Mouse (Mus musculus): Measurements from ENCODE around the gene Gm8947. TPM values are rescaled to one million over a fixed set of nuclear protein-coding genes. Genes with fewer than 3 reads are reported as not detected.
A peak's percentile ranks its signal among the peaks of the same experiment; 100 is the strongest.

Gm8947 gene
- polyA plus RNA-seq, 1 experiment from 2014 or later: not detected

DNA sequence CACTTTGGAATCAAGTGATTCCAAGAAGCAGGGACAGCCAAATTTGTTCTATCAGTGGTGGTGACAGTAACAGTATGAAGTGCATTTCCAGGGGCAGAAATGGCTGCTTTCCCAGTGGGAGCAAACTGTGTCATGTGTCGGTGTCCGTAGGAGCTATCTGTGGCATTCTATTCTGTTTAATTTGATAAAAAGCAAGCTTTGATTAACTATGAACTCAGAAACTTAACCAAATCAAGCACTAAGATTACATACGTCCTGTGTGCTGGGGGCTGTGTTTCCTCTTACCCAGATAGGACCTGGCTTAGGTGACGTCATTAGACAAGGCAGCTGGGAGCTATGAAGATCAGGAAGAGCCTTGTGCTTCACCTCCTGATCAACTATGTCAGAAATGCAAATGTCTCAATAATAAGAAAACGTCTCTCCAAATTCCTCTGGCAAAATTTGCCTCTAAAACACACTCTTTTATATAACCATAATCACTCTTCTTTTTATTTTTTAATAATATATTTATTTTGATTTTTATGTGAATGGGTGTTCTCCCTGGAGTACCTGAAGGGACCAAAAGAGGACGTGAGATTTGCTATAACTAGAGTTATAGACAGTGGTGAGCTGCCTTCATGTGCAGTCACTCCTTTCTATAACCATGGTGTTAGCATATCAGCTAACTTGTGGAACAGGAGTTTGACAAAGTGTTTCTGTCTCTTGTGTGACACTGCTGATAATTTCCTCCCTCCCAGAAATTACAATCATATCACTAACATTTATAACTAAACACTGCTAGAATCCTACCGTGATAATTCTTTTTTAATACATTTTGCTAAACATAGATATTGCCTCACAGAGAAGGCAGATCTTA is 35.2 kb upstream of the Gm8947 start:
- no peaks in the 10 kb centered on the region for H3K4me1 ChIP-seq (replicated peaks; ENCODE audit: control insufficient read depth, insufficient read depth, low read length)

DNA sequence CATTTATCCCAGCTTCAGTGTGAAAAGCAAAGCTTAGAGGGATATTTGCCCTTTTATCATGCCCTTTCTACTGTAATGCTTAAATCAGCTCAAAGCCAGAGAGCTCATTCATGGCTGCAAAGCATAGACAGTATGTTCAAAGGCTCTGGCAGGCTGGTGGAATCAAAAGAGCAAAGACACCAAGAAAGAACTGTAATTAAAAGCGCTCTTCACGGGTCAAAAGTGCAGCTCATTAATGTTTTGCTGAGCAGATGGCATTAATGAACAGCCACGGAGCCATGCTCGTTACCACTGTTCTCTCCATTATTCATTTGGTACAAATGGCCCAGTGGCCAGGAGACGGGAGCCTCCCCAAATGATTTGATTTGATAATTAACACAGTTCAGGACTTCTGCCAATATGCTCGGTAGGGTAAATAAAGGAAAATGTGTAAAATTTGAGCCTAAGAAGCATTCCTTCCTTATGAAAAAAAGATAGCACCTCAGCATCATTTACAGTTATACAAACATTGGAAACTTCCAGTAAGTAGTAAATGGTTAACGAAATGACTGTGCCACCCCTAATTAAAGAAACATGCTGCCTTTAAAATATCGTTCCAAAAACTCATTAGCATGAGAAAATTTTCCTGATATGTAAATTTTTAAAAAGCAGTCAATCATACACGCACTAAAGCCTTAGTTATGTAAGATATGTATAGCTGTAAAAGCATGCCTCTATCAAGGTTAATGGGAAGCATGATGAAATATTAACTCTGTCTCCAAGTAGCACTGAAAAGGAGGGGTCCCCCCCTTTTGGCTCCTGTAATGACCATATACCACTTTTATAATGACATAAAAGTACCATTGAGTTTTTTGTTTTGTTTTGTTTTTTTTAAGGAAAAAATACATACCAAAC is 34.0 kb upstream of the Gm8947 start:
- no peaks in the 10 kb centered on the region for H3K9me3 ChIP-seq (ENCODE audit: control insufficient read depth, low read length)
- H3K4me1 ChIP-seq (replicated peaks; ENCODE audit: control insufficient read depth, insufficient read depth, low read length): no peaks in the 10 kb centered on the region
- no peak overlapping the region for H3K27ac ChIP-seq (ENCODE audit: low read depth, low read length)
- WGBS: 54% methylated on average over 9 of the region's 9 CpGs
- ATAC-seq (ENCODE audit: low FRiP score) (peak; percentile 77), DNase-seq (ENCODE audit: low spot score) (peak; percentile 25)
- H3K4me3 ChIP-seq (ENCODE audit: low read depth, low read length): no peak overlapping the region
- no peaks in the 10 kb centered on the region for H3K27me3 ChIP-seq (ENCODE audit: control insufficient read depth, insufficient read depth, low read length)
- no peak overlapping the region for H3K9ac ChIP-seq (ENCODE audit: low read depth, low read length)
- H3K4me2 ChIP-seq (replicated peaks; ENCODE audit: low read depth, low read length): no peak overlapping the region
- H3K36me3 ChIP-seq (ENCODE audit: control insufficient read depth, insufficient read depth, low read length): no peaks in the 10 kb centered on the region

More for the DNA sequence above, 35.2 kb upstream of the Gm8947 start:
- ATAC-seq (ENCODE audit: low FRiP score) (no peak), DNase-seq (ENCODE audit: low spot score) (no peak)
- Histone ChIP-seq H3K4me3 (ENCODE audit: low read depth, low read length) (no peak overlapping the region), H3K36me3 (ENCODE audit: control insufficient read depth, insufficient read depth, low read length) (no peaks in the 10 kb centered on the region), H3K27me3 (ENCODE audit: control insufficient read depth, insufficient read depth, low read length) (no peaks in the 10 kb centered on the region), H3K27ac (ENCODE audit: low read depth, low read length) (no peak overlapping the region), H3K9me3 (ENCODE audit: control insufficient read depth, low read length) (no peaks in the 10 kb centered on the region), H3K4me2 (replicated peaks; ENCODE audit: low read depth, low read length) (no peak overlapping the region), H3K9ac (ENCODE audit: low read depth, low read length) (no peak overlapping the region)
- 82% methylated on average over 7 of the region's 7 CpGs for WGBS

DNA sequence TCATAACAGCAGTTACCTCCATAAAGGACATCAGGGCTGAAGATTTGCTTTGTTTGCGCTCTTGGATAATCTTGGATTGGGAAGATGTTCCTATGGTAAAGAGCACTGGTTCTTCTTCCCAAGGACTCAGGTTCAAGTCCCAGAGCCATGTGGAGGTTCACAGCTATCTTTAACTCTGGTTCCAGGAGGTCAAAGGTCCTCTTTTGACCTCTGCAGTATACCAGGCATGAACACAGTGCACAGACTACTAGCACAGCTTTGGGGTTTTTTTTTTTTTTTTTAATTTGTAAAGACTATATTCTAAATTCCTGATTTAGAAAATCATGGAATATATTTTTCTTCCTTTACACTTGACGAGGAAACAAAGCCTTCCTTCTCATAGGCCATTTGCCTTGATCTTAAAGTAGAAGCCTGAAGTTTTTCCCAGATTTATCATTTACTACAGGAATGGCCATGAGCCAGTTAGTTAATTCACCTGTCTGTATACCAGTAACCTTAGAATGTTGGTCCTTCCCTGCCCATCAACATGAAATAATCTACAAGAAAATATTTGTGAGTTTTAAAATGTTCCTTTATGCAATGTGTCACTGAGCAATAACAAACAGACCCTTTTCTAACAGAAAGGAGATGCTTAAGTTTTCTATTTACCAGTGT is 33.2 kb upstream of the Gm8947 start:
- ATAC-seq (ENCODE audit: low FRiP score): no peak
- Histone ChIP-seq H3K9ac (ENCODE audit: low read depth, low read length) (no peak overlapping the region), H3K4me3 (ENCODE audit: low read depth, low read length) (no peak overlapping the region), H3K36me3 (ENCODE audit: control insufficient read depth, insufficient read depth, low read length) (no peaks in the 10 kb centered on the region), H3K4me2 (replicated peaks; ENCODE audit: low read depth, low read length) (no peak overlapping the region), H3K9me3 (ENCODE audit: control insufficient read depth, low read length) (no peaks in the 10 kb centered on the region), H3K4me1 (replicated peaks; ENCODE audit: control insufficient read depth, insufficient read depth, low read length) (no peaks in the 10 kb centered on the region), H3K27me3 (ENCODE audit: control insufficient read depth, insufficient read depth, low read length) (no peaks in the 10 kb centered on the region), H3K27ac (ENCODE audit: low read depth, low read length) (no peak overlapping the region)
- no peak for DNase-seq (ENCODE audit: low spot score)
- WGBS: 88% methylated on average over 2 of the region's 2 CpGs

DNA sequence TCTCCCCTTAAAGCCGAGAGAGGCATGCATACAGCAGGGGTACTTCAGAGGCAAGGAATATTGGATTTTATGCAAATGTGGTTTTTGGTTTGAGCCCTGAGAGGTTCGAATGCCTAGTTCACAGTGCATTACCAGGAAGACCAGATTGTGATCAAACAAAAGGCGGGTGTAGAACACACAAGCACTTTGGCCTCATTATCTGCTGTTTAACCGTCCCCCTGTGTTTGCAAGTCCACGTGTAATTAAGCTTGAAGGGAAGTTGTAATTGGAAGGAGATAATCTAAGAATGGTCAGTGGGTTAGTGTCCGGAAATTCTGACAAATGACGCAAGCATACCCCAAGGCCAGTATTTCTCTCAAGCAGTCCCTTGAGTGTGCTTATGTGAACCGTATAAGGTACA is 26.1 kb upstream of the Gm8947 start:
- Histone ChIP-seq H3K9ac (ENCODE audit: low read depth, low read length) (no peak overlapping the region), H3K27ac (ENCODE audit: low read depth, low read length) (no peak overlapping the region), H3K4me1 (replicated peaks; ENCODE audit: control insufficient read depth, insufficient read depth, low read length) (peaks cover 2% of the 10 kb centered on the region; the same call in 1 of the 2 replicates), H3K4me2 (replicated peaks; ENCODE audit: low read depth, low read length) (no peak overlapping the region), H3K27me3 (ENCODE audit: control insufficient read depth, insufficient read depth, low read length) (no peaks in the 10 kb centered on the region), H3K4me3 (ENCODE audit: low read depth, low read length) (no peak overlapping the region), H3K36me3 (ENCODE audit: control insufficient read depth, insufficient read depth, low read length) (no peaks in the 10 kb centered on the region), H3K9me3 (ENCODE audit: control insufficient read depth, low read length) (no peaks in the 10 kb centered on the region)
- ATAC-seq (ENCODE audit: low FRiP score) (no peak), DNase-seq (ENCODE audit: low spot score) (no peak)
- 51% methylated on average over 8 of the region's 8 CpGs for WGBS

DNA sequence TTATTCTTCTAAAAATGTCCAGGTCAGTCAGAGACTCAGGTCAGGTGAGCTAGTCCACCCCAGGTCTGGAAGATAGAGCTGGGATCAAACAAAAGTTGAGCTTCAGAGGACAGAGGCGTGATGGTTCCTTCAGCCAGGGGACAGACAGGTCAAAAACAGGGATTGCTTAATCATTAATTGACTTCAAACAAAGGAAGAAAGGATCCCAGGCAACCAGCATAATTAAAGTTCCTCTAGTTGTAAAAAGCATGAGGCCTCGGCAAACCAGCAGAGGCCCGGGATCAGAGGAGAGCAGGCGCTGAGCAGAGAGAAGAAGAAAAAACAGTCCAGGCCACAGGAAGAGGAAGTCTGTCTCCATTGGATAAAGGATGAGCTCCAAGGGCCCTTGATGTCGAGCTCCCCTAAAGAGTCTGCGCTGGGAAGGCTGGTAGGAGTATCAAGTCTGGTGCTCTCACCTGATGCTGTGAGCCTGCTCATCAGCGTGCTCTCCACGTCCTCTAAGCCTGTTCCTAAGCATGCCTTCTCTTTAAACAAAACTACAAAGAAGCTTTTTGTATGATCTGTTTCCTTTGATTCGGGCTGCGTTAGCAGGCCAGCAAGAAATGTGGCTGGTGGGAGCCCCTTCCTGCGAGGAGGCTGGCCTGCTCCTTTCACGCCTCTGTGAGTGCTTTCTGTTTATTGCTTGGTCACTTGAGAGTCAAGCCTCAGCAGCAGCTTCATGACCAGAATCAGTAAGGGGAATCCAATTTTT is 24.7 kb upstream of the Gm8947 start:
- H3K36me3 ChIP-seq (ENCODE audit: control insufficient read depth, insufficient read depth, low read length): no peaks in the 10 kb centered on the region
- no peak overlapping the region for H3K4me3 ChIP-seq (ENCODE audit: low read depth, low read length)
- peaks cover 2% of the 10 kb centered on the region; the same call in 1 of the 2 replicates for H3K4me1 ChIP-seq (replicated peaks; ENCODE audit: control insufficient read depth, insufficient read depth, low read length)
- ATAC-seq (ENCODE audit: low FRiP score) (peak; percentile 60), DNase-seq (ENCODE audit: low spot score) (peak; percentile 29)
- H3K9me3 ChIP-seq (ENCODE audit: control insufficient read depth, low read length): no peaks in the 10 kb centered on the region
- H3K4me2 ChIP-seq (replicated peaks; ENCODE audit: low read depth, low read length): no peak overlapping the region
- H3K9ac ChIP-seq (ENCODE audit: low read depth, low read length): no peak overlapping the region
- H3K27me3 ChIP-seq (ENCODE audit: control insufficient read depth, insufficient read depth, low read length): no peaks in the 10 kb centered on the region
- 26% methylated on average over 12 of the region's 12 CpGs for WGBS
- peak overlapping the region; percentile 58; the same call in 1 of the 2 replicates for H3K27ac ChIP-seq (ENCODE audit: low read depth, low read length)

DNA sequence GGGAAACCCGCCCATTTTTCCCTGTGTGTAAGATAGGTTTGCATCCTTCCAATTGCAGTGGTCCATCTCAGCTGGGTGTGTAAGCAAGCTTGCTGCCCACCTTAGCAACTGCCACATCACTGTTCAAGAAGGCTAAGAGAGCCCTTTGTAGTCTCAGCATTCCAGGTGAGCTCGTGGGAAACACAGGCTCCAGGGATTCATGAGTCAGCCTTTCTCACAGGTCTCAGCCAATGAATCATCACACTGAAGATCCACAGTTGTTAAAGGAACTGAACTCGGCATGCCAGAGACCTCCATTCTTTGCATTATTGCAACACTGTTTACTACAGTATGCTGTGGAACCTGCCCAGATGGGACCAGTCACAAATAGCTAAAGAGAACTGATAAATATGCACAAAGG is 23.5 kb upstream of the Gm8947 start:
- WGBS: 83% methylated on average over 3 of the region's 3 CpGs
- H3K27ac ChIP-seq (ENCODE audit: low read depth, low read length): no peak overlapping the region

DNA sequence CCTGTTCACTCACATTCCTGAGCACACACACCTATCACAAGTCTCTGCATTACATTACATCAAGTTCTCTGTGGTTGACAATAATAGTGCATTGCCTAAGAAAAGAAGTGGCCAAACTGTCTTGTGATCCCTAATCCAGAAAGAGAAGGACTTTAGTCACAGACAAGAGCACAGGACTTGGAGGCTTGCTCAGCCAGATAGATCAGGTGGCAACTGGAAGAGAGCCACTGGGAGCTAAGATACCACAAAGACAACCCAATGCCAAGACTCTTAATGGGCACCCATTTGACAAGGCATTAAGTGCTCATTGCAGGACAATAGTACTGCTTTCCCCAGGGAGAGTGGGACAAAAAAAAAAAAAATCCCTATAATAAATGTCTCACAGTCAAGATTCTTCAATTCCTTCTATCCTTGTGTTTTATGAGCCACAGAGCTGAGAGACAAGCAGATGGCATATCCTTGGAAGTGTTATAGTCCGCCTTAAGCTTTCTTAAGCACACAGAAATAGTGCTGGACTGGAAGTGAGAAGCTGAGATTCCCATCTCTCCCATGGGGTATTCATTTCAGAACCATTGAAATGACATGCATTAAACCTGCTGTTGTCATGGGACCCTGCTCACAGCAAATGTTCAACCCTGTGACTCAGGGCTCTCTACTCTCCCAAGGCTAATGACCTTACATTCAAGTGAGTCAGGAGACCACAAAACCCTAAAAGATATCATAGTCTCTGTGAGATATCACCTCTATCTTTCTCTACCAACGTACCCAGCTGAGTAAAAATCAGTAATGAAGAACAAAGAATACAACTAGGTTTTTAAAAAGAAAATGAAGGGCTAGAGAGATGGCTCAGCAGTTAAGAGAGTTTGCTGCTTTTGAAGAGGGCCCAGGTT is 20.4 kb upstream of the Gm8947 start:
- ATAC-seq (ENCODE audit: low FRiP score): no peak
- Histone ChIP-seq H3K4me1 (replicated peaks; ENCODE audit: control insufficient read depth, insufficient read depth, low read length) (peaks cover 2% of the 10 kb centered on the region; the same call in 1 of the 2 replicates), H3K9ac (ENCODE audit: low read depth, low read length) (no peak overlapping the region), H3K4me2 (replicated peaks; ENCODE audit: low read depth, low read length) (no peak overlapping the region), H3K9me3 (ENCODE audit: control insufficient read depth, low read length) (no peaks in the 10 kb centered on the region), H3K27ac (ENCODE audit: low read depth, low read length) (no peak overlapping the region), H3K4me3 (ENCODE audit: low read depth, low read length) (no peak overlapping the region), H3K36me3 (ENCODE audit: control insufficient read depth, insufficient read depth, low read length) (no peaks in the 10 kb centered on the region), H3K27me3 (ENCODE audit: control insufficient read depth, insufficient read depth, low read length) (no peaks in the 10 kb centered on the region)
- 80% methylated on average over 2 of the region's 2 CpGs for WGBS
- no peak for DNase-seq (ENCODE audit: low spot score)

More for the DNA sequence above, 23.5 kb upstream of the Gm8947 start:
- no peaks in the 10 kb centered on the region for H3K9me3 ChIP-seq (ENCODE audit: control insufficient read depth, low read length)
- no peaks in the 10 kb centered on the region for H3K36me3 ChIP-seq (ENCODE audit: control insufficient read depth, insufficient read depth, low read length)
- H3K4me2 ChIP-seq (replicated peaks; ENCODE audit: low read depth, low read length): no peak overlapping the region
- H3K9ac ChIP-seq (ENCODE audit: low read depth, low read length): no peak overlapping the region
- no peak for DNase-seq (ENCODE audit: low spot score)
- ATAC-seq (ENCODE audit: low FRiP score): no peak
- H3K4me3 ChIP-seq (ENCODE audit: low read depth, low read length): no peak overlapping the region
- peaks cover 2% of the 10 kb centered on the region; the same call in 1 of the 2 replicates for H3K4me1 ChIP-seq (replicated peaks; ENCODE audit: control insufficient read depth, insufficient read depth, low read length)
- H3K27me3 ChIP-seq (ENCODE audit: control insufficient read depth, insufficient read depth, low read length): no peaks in the 10 kb centered on the region
